Mouse (Mus musculus): Measurements from ENCODE around the gene Rab43. TPM values are rescaled to one million over a fixed set of nuclear protein-coding genes. Genes with fewer than 3 reads are reported as not detected.

Gene Rab43
- total RNA-seq (2021) = 1 to 10 TPM; 5.1 to 5.2 TPM
- long read RNA-seq, experiment 1, partial matches to known transcripts = 3 of 3 reads
- long read RNA-seq, experiment 1, other reads (novel, unspliced or antisense) = 0 of 3 reads
- long read RNA-seq, experiment 2 = 0 reads

DNA sequence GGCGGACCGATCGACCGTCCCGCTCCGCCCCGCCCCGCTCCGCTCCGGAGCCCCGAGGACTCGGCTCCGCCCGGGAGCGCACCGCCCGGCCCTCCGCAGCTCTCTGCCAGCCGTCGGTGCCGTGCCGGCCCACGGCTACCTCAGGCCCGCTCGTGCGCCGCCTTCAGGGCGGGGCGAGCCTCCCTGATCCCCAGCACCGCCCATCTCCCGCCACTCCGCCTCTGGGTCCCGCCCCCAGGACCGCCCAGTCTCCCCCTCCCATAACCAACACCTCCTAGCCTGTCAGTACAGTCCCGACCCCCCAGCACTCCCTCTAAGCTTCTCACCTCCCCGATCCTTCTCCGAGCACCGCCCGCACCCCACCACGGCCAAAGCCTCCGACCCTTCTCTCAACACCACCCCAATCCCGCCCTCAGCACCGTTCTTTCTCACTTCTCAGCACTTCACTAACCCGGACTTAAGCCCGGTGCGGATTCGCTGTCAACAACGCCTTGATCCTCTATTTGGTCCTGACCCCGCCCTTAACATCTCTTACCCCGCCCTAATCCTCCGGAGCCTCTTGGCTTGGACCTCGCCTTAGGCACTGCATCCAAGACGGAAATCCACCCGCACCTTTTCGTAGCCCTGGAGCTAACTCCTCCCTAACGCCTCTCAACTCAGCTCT lies at the start of gene Rab43:
Gene Rab43 (minus strand): TSS at position 490 of the 664 bp plus-strand sequence.
- intact Hi-C loops (cut with DNase I) = no loop called here
- peak; percentile 95 for DNase-seq

DNA sequence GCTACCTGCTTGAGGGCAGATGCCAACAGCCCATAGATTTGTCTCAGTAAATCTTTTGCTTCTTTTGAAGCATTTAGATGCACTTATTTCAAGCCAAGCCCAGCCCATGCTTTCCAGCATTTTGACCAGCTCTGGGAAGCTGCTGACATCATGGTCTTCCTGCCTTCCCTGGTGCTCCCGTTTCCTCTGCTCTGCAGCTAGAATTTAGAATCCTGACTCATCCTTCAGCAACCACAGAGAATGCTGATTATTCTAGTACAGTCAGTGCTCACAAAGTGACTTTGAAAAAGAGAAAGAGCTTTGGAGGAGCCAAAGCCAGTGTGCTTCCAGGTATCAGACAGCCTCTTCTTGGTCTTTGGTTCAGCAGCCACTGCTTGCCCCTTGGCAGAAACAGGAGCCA lies 45.1 kb upstream of the Rab43 start:
- intact Hi-C loops (cut with DNase I) = no loop called here
- no peak for DNase-seq

DNA sequence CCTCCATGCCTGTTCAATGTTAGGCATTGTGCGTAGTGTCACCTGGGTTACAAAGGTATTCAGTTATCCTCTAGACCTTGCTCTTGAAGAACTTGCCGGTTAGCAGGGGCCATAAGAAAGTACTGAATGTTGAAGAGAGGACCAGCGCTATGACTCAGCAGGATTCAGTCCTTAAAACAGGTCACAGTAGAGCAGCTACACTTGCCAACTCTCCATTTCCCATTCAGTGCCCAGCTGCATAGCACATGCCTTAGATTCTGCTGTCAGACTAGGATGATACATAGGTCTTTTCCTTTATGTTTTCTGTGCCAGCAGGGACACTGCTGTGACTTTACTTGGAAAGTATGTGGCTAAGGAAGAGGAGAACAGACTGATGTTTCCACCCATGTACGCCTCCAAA lies 41.5 kb upstream of the Rab43 start:
- intact Hi-C loops (cut with DNase I) = no loop called here

DNA sequence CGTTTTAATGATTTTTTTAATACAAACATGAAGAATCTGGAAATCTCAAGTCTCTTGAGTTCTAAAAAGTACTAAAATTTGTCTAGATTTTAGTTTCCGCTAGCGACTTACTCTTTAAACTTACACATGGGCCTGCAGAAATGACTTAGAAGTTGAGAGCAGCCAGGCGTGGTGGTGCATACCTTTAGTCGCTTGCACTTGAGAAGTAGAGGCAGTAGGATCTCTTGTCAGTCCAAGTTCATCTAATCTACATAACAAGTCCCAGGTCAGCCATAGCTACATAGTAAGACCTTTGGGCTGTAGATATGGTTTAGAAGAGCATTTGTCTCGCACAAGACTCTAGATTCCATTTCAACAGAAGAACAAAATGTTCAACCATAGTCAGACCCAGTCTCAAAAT lies 39.9 kb upstream of the Rab43 start:
- no peak for DNase-seq
- intact Hi-C loops (cut with DNase I) = no loop called here

More for the DNA sequence above, 41.5 kb upstream of the Rab43 start:
- DNase-seq = no peak

DNA sequence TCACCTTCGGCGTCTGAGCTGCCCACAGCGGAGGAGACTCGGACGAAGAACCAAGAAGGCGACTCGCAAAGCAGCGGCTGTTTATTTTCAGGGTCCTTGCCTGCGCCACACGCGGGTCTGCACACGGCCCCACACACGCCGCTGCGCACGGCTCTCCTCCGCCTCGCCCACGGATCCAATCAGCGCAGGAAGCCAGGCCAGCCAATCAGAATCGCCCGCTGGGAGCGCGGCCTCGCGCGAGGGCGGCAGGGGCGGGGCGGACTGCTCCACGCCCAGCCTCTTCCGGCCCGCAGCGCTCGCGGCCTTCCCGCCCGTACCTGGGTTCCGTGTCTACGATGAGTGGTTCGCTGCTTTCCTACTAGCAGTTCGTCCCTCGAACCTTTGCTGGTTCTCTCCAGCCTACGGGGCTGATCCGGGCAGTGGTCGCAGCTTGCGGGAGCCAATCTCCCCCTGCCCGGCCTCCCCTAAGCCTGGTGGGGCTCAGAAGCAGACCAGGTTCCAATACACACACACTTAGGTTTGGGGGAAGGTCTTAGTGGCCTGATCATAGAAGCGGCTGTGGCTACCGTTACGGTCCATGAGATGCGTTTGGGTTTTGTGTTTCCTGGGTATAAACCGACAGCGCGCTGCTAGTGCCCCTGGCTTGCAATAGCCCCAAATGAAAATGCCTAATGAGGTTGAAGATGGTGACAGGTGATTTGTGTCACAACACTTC lies 39.1 kb upstream of the Rab43 start, which contains the start of gene Cnbp:
Gene Cnbp (minus strand): TSS at position 207 of the 715 bp plus-strand sequence.
- intact Hi-C loops (cut with DNase I) = no loop called here
- peak; percentile 96 to 97 for DNase-seq

DNA sequence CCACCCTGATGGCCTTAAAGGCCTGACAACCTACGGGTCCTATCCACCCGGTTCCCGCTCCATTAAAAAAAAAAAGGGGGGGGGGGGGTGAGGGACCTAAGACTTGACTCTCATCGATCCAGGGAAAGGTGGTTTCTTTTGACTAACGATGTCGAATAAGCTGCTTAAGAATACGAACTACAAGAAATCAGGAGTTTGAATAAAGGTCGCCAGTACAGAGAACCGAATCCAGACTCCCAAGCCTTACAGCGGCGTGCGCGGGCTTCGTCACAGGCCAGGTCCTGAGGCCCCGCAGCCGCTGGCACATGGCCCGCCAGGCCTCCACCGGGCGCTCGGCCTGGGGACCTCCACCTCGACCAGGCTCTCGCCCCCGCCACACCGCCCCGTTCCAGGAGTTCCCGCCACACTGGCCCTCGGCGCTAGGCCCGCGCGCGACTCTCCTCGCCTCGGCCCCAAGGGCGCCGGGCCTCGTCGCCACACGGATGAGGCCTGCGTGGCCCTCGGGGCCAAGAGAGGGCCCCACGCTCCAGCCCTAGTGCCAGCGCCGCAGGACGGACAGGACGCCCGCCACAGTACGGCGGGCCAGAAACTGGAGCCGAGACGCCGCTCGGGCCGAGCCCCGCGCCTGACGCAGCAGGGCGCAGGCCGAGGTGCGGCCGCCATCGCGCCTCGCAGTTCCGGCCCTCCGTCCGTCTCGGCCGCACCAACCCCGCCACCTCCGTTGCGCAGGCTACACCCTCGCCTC lies 38.4 kb upstream of the Rab43 start:
- peak in 1 of 2 experiments; percentile 38 for DNase-seq
- intact Hi-C loops (cut with DNase I) = no loop called here

DNA sequence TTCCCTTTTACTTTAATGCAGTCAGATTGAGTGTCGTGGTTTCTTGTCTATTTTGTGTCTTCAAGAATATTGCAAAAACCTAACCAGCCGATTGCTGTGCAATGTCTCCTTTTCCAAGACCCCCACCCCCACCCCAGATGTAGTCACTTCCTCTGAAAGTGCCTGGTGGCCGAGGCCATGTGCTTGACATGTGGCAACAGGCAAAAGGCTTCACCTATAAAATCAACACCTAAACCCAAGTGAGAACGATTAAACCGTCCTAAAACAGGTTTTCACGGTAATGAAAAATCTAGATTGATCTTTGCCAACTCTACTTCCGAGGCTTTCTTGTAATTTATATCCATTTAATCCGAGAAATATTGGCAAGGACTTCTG lies 37.8 kb upstream of the Rab43 start:
- DNase-seq = no peak
- intact Hi-C loops (cut with DNase I) = no loop called here

DNA sequence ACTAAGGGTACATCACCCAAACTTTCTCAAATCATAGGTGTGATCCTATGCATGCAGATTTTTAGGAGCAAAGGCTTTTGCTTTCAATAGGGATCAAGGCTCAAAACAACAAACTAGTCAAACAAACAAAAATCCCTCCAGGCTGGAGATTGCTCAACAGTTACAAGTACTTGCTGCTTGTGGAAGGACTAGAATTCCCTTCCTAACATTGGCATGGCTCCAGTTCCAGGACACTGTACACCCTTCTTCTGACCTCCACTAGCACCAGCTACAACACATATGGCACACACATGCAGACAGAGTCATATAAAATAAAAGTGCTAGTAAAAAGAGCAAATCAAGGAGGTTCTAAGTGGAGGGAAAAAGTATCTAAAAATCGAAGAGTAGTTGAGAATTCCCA lies 34.8 kb upstream of the Rab43 start:
- intact Hi-C loops (cut with DNase I) = no loop called here
- no peak for DNase-seq

DNA sequence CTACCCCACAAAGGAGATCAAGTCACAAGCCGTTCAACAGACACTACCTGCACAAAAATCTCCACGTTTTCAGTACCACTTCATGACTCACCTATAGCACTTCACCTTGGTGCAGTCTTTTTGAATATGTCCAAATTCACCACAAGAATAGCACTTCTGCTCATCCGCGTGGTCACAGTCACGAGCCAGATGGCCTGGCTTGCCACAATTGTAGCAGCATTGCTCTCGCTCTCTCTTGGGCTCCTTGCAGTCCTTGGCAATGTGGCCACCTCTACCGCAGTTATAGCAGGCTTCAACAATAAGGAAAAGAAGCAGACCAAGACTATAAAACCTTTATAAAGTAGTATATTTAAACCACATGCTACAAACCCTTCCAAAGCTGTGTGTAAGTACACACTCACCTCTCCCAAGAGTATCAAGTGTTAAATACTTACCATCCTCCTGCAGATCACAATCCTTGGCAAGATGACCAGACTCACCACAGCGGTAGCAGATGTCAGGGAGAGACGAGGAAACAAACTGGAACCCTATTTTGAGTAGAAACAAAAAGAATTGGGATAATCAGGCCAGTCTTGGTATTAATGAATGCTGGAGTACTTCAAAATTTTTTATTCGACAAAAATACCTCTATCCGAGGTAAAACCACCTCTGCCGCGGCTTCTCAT lies 33.2 kb upstream of the Rab43 start:
- no peak for DNase-seq
- intact Hi-C loops (cut with DNase I) = no loop called here

DNA sequence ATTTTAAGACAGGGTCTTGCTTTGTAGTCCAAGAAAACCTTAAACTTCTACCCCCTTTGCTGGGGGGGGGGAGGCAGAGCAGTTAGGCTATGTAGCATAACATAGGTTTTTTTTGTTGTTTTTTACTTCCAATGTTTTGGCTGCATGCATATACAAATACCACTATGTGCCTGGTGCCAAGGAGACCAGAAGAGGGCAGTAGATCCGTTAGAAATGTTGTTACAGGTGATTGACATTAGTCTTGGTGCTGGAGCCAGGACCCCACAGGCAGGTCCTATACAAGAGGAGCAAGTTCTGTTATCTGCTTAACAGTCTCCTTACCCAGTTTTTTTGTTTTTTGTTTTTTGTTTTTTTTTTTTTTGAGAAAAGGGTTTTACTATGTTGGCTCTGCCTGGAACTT lies 30.3 kb upstream of the Rab43 start:
- DNase-seq = no peak
- intact Hi-C loops (cut with DNase I) = loop anchor here (5.0 kb wide), 1 partner anchor 45 kb away; the partner anchor contains the start of gene Copg1

DNA sequence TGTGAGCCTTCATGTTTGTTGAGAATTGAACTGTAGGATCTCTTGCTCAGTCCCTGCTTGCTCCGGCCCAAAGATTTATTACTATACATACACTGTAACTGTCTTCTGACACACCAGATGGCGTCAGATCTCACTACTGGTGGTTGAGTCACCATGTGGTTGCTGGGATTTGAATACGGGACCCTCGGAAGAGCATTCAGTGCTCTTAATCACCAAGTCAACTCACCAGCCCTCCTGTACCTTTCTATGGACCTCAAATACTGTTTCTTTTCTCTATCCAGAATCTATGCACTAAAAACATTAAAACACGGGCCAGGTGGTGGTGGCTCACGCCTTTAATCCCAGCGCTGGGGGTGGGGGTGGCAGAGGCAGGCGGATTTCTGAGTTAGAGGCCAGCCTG lies 29.7 kb upstream of the Rab43 start:
- intact Hi-C loops (cut with DNase I) = loop anchor here (5.0 kb wide), 1 partner anchor 46 kb away; the partner anchor contains the start of gene Copg1
- no peak for DNase-seq

DNA sequence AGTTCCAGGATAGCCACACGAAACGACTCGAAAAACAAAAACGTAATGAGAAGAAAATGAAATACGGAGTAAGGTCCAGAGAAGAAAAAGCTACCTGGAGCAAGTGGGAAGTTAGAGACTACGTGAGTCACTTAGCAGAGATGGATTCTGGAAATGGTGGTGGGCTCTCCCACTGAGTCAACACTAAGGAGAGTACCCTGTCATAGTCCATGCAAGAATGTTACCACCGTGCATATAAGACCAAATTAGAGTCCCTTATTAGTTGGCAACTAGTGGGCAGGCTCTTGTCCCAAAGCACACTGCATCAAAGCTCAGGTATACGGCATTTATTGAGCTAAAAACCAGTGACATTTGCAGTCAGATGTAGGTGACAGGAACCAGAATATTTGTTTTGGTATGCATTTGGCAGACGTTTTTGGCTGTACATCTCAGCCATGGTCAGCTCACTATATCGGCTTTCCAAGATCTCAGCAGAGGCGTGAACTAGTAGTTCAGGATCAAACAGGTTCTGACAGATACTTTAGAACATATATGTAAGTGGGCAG lies 27.9 kb upstream of the Rab43 start:
- no peak for DNase-seq
- intact Hi-C loops (cut with DNase I) = loop anchor here (5.0 kb wide), 1 partner anchor 47 kb away; the partner anchor contains the start of gene Copg1

DNA sequence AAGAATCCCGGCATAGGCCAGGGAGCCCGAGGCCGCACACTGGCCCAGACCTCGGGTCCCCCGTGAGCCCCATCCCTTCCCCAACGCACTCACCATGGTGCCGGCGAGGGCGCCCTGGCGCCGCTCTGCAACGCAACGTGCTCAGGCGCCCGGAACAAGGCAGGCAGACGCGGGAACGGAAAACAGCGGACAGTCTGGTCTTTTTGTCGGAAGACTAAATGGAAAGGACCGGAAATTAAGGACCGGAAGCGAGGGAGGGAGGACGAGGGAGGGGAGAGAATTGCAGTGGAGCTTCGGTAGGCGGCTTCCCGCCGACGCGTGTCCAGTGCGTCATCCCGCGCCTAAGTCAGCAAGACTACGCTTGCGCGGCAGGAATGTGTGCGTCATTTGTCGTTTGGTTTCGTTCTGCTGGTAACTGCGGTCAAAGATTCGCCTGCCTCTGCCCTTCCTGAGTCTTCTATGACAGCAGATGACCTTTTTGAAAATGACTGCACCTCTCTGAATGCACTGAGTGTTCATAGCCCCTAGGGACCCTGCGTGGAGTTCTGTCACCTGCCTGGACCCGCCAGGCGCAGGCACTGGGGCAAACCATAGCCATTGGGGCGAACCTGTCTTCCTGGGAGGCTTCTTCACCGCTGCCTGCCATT lies 26.7 kb upstream of the Rab43 start, which contains the start of gene Isy1:
Gene Isy1 (minus strand): TSS at position 248 of the 647 bp plus-strand sequence.
- intact Hi-C loops (cut with DNase I) = no loop called here
- DNase-seq = peak; percentile 86 to 90

DNA sequence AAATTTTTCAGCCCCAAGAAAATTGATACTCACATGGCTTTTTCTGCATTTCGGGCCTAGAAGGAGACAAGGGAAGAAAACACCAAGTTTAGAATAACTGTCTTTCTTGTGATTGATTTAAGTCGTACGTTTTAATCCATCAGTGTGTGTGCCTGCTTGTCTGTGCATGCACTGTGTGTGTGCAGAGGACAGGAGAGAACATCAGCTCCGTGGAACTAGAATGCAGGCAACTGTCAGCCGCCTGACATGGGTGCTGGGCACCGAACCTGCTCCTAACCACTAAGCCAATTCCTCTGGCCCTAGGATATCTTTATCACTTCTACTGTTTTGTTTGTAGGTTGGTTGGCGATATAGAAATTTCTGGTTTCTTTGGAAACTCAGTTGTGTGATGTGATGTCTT lies 23.7 kb upstream of the Rab43 start, which contains the start of gene Gm45140:
Gene Gm45140 (minus strand): TSS at position 101 of the 400 bp plus-strand sequence.
- intact Hi-C loops (cut with DNase I) = no loop called here
- DNase-seq = no peak

DNA sequence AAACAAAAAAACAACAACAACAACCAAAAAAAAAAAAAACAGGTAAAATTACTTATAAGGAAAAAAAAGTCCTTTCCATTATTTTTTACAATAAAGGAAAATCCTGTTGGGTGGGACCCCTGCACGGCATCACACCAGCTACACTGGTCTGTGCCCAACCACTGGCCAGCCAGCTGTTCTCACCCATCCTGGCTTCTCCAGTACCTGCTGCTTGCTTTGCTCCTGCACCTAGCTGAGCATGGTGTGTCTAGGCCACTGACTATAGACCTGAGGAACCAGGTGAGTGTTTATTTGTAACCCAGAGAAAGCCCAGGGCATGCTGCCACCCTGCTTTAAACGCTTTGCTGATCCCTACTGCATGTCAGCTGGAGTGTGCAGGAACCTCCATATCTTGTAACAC lies 8.4 kb upstream of the Rab43 start:
- DNase-seq = no peak
- intact Hi-C loops (cut with DNase I) = no loop called here

DNA sequence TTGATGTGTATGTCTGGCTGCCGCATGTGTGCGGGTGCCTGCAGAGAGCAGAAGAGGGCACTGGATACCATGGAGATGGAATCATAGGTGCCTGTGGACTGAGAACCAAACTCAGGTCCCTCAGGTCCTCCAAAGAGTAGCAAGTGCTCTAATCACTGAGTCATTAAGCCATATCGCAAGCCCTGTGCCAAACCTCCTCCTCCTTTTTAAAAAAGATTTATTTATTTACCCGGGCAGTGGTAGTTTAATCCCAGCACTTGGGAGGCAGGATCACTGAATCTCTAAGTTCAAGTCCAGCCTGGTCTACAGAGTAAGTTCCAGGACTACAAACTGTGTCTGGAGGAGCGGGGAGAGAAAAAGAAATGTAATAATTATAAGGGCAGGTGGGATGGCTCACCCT lies 2.5 kb upstream of the Rab43 start:
- intact Hi-C loops (cut with DNase I) = no loop called here
- no peak for DNase-seq

DNA sequence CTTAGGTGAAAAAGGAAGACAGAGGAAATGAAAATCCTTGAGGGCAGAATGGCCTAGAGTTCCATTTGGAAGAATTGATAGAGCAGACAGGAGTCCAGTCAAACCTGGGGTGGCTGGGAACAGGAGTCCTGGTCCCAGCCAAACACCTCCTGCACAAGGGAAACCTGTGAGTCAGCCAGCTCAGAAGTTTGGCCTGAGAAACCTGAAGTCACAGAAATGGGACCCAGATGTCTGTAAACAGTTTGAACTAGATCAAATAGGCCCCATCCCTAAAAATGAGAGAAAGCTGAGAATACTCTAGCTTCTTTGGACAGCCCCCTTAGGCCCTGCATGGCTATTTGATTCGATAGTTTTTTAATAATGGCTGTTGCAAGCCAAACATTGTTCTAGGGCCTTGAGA lies 692 bp upstream of the Rab43 start:
- DNase-seq = no peak
- intact Hi-C loops (cut with DNase I) = no loop called here

DNA sequence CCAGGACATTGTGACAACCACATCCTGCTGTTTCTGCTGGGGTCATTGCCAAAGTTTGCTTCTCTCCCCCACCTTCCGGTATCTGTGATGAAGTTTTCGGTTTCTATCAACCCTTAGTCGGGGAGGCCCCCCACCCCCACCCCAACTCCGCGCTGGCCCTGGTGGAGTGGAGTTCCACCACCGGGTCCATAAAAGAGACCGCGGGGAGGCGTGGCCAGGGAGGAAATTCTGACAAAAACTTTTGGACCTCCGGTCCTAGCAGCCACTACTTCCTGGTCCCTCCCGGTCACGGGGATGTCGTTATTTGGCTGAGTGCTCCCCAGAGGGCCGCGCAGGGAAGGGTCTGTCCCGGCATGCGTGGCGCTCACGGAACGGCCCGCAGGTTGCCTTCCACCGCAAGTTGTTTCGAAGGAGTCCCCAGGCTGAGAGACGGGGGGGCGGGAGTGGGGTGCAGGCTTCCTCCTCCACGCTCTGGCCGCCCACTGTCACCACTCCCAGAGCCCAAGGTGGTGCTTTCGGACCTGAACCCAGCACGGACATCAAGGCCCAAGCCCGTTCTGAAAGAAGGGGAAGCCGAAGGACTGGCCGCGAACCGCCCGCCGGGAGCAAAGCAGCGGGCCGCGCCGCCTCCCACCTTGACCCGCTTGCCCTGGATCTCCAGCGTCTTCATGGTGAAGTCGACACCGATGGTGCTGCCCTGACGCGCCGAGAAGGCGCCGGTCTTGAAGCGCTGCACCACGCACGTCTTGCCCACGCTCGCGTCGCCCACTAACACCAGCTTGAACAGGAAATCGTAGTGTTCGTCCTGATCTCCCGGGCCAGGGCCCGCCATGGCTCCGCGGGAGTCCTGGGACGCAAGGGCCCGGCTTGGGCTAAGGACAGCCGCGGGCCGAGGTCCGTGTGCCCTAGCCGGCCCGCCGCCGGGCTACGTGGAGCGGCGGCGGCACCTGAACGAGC lies 973 bp downstream of the Rab43 start:
- intact Hi-C loops (cut with DNase I) = no loop called here
- DNase-seq = peak; percentile 57
